Mouse (Mus musculus) bone marrow, adult 2 months (tissue): ENCODE measurements at regions not wholly inside any gene's neighbourhood (a gene's known extent, or its start where the extent isn't known, plus 50 kb on each side); places are given as distances from the start of the nearest gene placed in this dataset.
"Not testable (repeated sequence)": the region's sequence is repeated elsewhere in the genome, so short reads cannot be mapped to it uniquely, and the experiment has no call there.

Experiments
- CTCF ChIP-seq: fragments of 200-500 bp; IDR thresholded peaks from 2 replicates; pipeline ENCODE4 v1.5.1; 2011; ENCODE audit warnings: low read length, control low read depth; ENCODE audit not compliant: control insufficient read depth, insufficient read depth
- POLR2A ChIP-seq: fragments of 200-500 bp; IDR thresholded peaks from 2 replicates; pipeline ENCODE4 v1.6.1; 2011; ENCODE audit warnings: low read depth, mild to moderate bottlenecking, control low read depth, low read length, borderline replicate concordance; ENCODE audit not compliant: control insufficient read depth

- TF ChIP-seq CTCF, POLR2A: not testable (repeated sequence)
These were observed 100.8 kb upstream of the Stxbp6 start for GRCm38 (mm10) chr12:45175259-45175658.
